Mouse (Mus musculus) midbrain, embryonic 15.5 days (tissue): ENCODE measurements at regions not wholly inside any gene's neighbourhood (a gene's known extent, or its start where the extent isn't known, plus 50 kb on each side); places are given as distances from the start of the nearest gene placed in this dataset.

Source experiments
- ATAC-seq: fragments of 200-750 bp; cut with Nextera tagmentation; replicated peaks from 2 replicates; pipeline ENCODE4 v1.8.0; 2017; ENCODE audit warnings: moderate TSS enrichment
- H3K27ac ChIP-seq: fragments of 300-500 bp; sonication (generic); 2 replicates; pipeline ENCODE4 v1.5.1; 2015; ENCODE audit warnings: mild to moderate bottlenecking, inconsistent platforms
- H3K27me3 ChIP-seq: fragments of 300-500 bp; sonication (generic); replicated peaks from 2 replicates; pipeline ENCODE4 v1.6.1; 2015; ENCODE audit warnings: inconsistent platforms
- H3K36me3 ChIP-seq: fragments of 300-500 bp; sonication (generic); replicated peaks from 2 replicates; pipeline ENCODE4 v1.6.1; 2015; ENCODE audit warnings: inconsistent platforms
- H3K4me1 ChIP-seq: fragments of 300-500 bp; sonication (generic); 2 replicates; pipeline ENCODE4 v1.6.1; 2015; ENCODE audit warnings: inconsistent platforms
- H3K4me2 ChIP-seq: fragments of 300-500 bp; sonication (generic); 2 replicates; pipeline ENCODE4 v1.6.1; 2015; ENCODE audit warnings: inconsistent platforms, mild to moderate bottlenecking, moderate library complexity
- H3K4me3 ChIP-seq: fragments of 300-500 bp; sonication (generic); 2 replicates; pipeline ENCODE4 v1.5.1; 2015; ENCODE audit warnings: mild to moderate bottlenecking, inconsistent platforms
- H3K9ac ChIP-seq: fragments of 300-500 bp; sonication (generic); 2 replicates; pipeline ENCODE4 v1.6.1; 2015; ENCODE audit warnings: mild to moderate bottlenecking, inconsistent platforms
- H3K9me3 ChIP-seq: fragments of 300-500 bp; sonication (generic); 2 replicates; pipeline ENCODE4 v1.6.1; 2016; ENCODE audit warnings: inconsistent platforms
- WGBS: fragments of 180-500 bp; shearing (Covaris S2); methylation state at CpG from one replicate; pipeline ENCODE4 v1.1.7; 2015; ENCODE audit warnings: mixed read lengths; 5-methylcytosine and 5-hydroxymethylcytosine counted together

- no peak overlapping the region for H3K4me2 ChIP-seq
- no peaks in the 10 kb centered on the region for H3K9me3 ChIP-seq
- no peak overlapping the region for H3K27ac ChIP-seq
- WGBS: 82% methylated on average over 2 of the region's 2 CpGs
- H3K4me3 ChIP-seq: no peak overlapping the region
- H3K4me1 ChIP-seq: no peaks in the 10 kb centered on the region
- no peak overlapping the region for H3K9ac ChIP-seq
- no peaks in the 10 kb centered on the region for H3K36me3 ChIP-seq
- no peaks in the 10 kb centered on the region for H3K27me3 ChIP-seq
- ATAC-seq: no peak
Measured at GRCm38 (mm10) chr8:55457436-55457835, 449.3 kb downstream of the Adam29 start.
